ENCODE assay signal across 12 mouse cellular contexts in genomic region chr13:60078331-60079050, GRCm38 (mm10).
A peak's percentile ranks its signal among the peaks of the same experiment; 100 is the strongest.
DNase-seq lines count a peak whose midpoint lies in the region; ATAC-seq and TF ChIP-seq lines count a peak whose summit lies in the region.
"Had no signal": no experiment of that assay in that cellular context is flagged by ENCODE, and none has a peak within 500 bp of the region (broad histone marks: within the 10 kb centered on the region; RNA-seq: fewer than 3 reads in every experiment).

No protein-coding gene starts in this region.

- no peak overlapping the region for H3K4me3 ChIP-seq in embryonic facial prominence, embryonic 13.5 days
- H3K4me3 ChIP-seq in limb, embryonic 14.5 days (replicated peaks; ENCODE audit: low read length): no peak overlapping the region
- H3K4me3 ChIP-seq: erythroblast, embryonic 14.5 days; liver, embryonic 12.5 days had no signal

- TF ChIP-seq POLR2A in limb, embryonic 14.5 days (IDR thresholded peaks at IDR 0.05; ENCODE audit: borderline replicate concordance, extremely low read depth, insufficient read depth, insufficient read length): no peak

- no peak for ATAC-seq in embryonic facial prominence, embryonic 13.5 days (ENCODE audit: insufficient number of reproducible peaks, insufficient read depth, low FRiP score, low TSS enrichment, low read depth)
- ATAC-seq in limb, embryonic 14.5 days (ENCODE audit: low FRiP score, low read depth): peak; percentile 42
- ATAC-seq in erythroblast, adult 5-6 weeks (replicated peaks; ENCODE audit: low FRiP score, poor library complexity, severe bottlenecking): no peak
- no peak for ATAC-seq in inflammation-experienced regulatory T-cells, adult 6 months
- ATAC-seq: liver, embryonic 12.5 days had no signal

- no peaks in the 10 kb centered on the region for H3K9me3 ChIP-seq in embryonic facial prominence, embryonic 13.5 days
- H3K9me3 ChIP-seq in limb, embryonic 14.5 days (ENCODE audit: control insufficient read depth, low read length): no peaks in the 10 kb centered on the region
- H3K9me3 ChIP-seq: liver, embryonic 12.5 days had no signal

- 0 out of 2 replicates have a peak overlapping the region, but pooled peaks have one; percentile 28 for H3K27ac ChIP-seq in embryonic facial prominence, embryonic 13.5 days
- peak overlapping the region; percentile 59 for H3K27ac ChIP-seq in limb, embryonic 14.5 days (replicated peaks; ENCODE audit: low read depth, low read length)
- H3K27ac ChIP-seq: liver, embryonic 12.5 days had no signal

- H3K36me3 ChIP-seq in embryonic facial prominence, embryonic 13.5 days: no peaks in the 10 kb centered on the region
- no peaks in the 10 kb centered on the region for H3K36me3 ChIP-seq in limb, embryonic 14.5 days (ENCODE audit: control insufficient read depth, insufficient read depth, low read length)
- H3K36me3 ChIP-seq: liver, embryonic 12.5 days had no signal

- no peak overlapping the region for H3K9ac ChIP-seq in embryonic facial prominence, embryonic 13.5 days
- no peak overlapping the region for H3K9ac ChIP-seq in limb, embryonic 14.5 days (ENCODE audit: low read depth, low read length, severe bottlenecking)
- H3K9ac ChIP-seq: liver, embryonic 12.5 days had no signal

- peaks cover 22% of the 10 kb centered on the region for H3K4me1 ChIP-seq in embryonic facial prominence, embryonic 13.5 days
- H3K4me1 ChIP-seq in limb, embryonic 14.5 days (ENCODE audit: control insufficient read depth, insufficient read depth, low read length): peaks cover 23% of the 10 kb centered on the region
- H3K4me1 ChIP-seq: liver, embryonic 12.5 days had no signal

- no peaks in the 10 kb centered on the region for H3K27me3 ChIP-seq in embryonic facial prominence, embryonic 13.5 days
- no peaks in the 10 kb centered on the region for H3K27me3 ChIP-seq in limb, embryonic 14.5 days (ENCODE audit: control insufficient read depth, insufficient read depth, low read length)
- H3K27me3 ChIP-seq: liver, embryonic 12.5 days had no signal

- H3K4me2 ChIP-seq in embryonic facial prominence, embryonic 13.5 days: no peak overlapping the region
- no peak overlapping the region for H3K4me2 ChIP-seq in limb, embryonic 14.5 days (replicated peaks; ENCODE audit: low read depth, low read length, severe bottlenecking)
- H3K4me2 ChIP-seq: liver, embryonic 12.5 days had no signal

- 63% methylated on average over 8 of the region's 8 CpGs for WGBS in embryonic facial prominence, embryonic 13.5 days
- WGBS in limb, embryonic 14.5 days: 45% methylated on average over 8 of the region's 8 CpGs

- DNase-seq in lung, postnatal 10 days: peak; percentile 36
- no peak for DNase-seq in lung, postnatal 4 days
- DNase-seq in gastrocnemius, postnatal 25 days: peak; percentile 72
- peak; percentile 66 for DNase-seq in limb, embryonic 14.5 days (ENCODE audit: low spot score)
- DNase-seq: cerebellum, adult 8-10 months; lung, postnatal 14 days; right cerebral cortex, postnatal 4 days had no signal

Comparison
In these comparisons a context has a peak if more than half of its experiments do, and no peak if none do; other contexts are left out.
1. DNase-seq: peak in lung, postnatal 10 days (single experiment), gastrocnemius, postnatal 25 days (single experiment) and limb, embryonic 14.5 days (single experiment); none in lung, postnatal 4 days (0 of 2).